Mouse (Mus musculus): ENCODE measurements at regions not wholly inside any gene's neighbourhood (a gene's known extent, or its start where the extent isn't known, plus 50 kb on each side); places are given as distances from the start of the nearest gene placed in this dataset.

DNA sequence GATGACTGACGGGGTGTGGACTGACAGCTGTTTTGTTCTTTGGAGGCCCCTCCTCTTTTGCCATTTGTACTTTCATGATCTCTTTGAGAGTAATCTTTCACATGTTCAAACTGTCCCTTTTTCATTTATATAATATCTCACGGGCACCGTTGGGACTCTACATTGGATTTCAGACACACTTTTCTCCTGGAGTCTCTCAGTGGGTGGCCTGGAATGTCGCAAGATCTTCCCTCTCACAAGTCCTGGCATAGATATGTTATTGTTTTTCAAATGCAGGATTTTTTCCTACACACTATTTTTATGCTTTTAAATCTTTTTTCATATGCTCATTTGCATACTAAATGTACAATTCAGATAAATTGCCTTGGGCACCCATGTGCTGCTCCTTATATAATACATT, 71.1 kb upstream of the Oxgr1 start:
- TF ChIP-seq POLR2A (IDR thresholded peaks at IDR 0.05; ENCODE audit: extremely low read depth, insufficient read depth, low read length) (no peak), CTCF (IDR thresholded peaks at IDR 0.05; ENCODE audit: low read depth, low read length) (no peak)

Data from liver, adult 2 months (tissue).